Mouse (Mus musculus) MN1 (cell line): ENCODE results near the gene Sirt4.
"Not testable (repeated sequence)": the region's sequence is repeated elsewhere in the genome, so short reads cannot be mapped to it uniquely, and the experiment has no call there.

ENCODE experiments used
- DNase-seq: peaks from one replicate; pipeline ENCODE4 v3.0.0-alpha.2; 2016; ENCODE audit warnings: low spot score

The Sirt4 gene

DNA sequence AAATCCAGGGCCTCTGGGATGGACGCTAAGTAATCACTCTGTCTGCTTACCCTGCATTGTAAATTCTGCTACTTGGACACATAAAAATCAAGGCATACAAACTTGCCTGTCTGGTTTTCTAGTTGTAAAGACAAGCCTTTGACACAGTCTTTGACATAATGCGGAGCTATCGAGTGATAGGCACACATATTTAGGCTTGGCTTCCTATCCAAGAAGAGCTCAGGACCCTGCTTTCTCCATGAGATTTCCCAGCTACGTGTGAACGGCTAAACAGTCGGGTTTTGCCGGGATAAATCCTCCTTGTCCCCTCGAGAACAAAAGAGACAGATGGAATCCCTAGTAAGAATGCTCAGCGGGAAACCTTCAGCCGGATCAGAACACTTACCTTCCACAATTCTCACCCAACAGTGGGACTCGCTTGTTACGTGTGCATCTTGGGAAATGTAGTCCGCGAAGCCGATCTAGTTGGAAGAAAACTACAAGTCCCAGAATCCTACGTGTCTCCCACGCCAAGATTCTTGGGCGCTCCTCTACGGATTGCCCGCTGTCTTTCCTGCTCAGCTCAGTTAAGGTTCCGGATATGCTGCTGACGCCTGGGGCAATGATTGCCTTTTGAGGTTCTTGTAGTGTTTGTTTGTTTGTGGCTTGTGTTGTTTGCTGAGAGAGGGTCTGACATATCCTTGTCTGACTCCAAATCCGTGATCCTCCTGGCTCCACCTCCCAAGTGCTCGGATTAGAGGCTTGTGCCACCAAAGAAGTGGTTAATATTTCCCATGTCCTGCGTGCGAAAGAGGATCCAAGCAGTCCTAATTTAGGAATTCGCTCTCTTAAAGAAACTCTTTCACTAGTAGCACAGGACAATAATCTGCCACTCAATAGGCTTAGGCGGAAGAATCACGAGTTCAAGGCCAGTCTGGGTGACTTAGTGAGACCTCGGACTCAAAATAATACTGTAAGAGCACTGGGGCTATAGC is at the start of gene Sirt4:
Gene Sirt4 (minus strand): TSS at position 779 of the 974 bp plus-strand sequence.
- peak; percentile 97 for DNase-seq

- peak; percentile 72 for DNase-seq
Measured at GRCm38 (mm10) chr5:115531671-115532270, 47.2 kb upstream of the Sirt4 start.

DNA sequence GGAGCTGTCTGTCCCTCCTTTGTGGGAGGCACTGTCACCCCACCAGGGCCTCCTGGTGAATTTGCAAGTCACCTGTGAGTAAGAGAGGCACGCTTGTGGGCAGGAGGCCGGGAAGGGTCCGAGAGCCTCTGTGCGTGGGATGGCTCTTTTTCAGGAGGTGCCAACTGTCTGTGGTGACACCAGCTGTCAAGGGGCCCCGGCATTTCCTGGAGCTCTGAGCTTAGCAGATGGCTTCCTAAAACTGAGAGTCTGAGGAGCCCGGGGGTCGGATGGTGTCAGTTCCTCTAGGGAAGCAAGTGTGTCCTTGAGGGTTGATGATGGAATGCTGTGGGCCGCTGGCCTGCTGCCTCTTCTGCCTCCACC is 45.9 kb upstream of the Sirt4 start:
- DNase-seq: no peak

GRCm38 (mm10) chr5:115529742-115530446 is 45.4 kb upstream of the Sirt4 start:
- no peak for DNase-seq

GRCm38 (mm10) chr5:115529364-115529741 is 44.8 kb upstream of the Sirt4 start:
- no peak for DNase-seq

DNA sequence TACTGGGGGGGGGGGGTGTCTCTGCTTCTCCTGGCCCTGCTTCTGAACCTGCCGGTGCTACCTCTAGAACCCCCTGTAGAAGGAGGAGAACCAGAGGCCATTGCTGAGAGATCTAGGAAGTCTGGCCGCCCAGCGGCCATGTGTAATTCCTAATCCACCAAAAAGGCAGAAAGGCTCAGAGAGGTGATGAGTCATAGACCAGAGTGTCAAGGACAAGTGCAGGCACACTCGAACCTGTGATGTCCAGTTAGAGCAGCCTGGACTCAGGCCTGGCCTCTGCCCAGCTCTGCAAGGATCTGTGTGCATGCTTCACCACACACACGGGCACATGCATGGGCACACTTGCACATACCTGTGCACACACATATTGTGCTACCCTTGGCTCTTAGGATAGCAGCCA is 43.6 kb upstream of the Sirt4 start:
- no peak for DNase-seq

GRCm38 (mm10) chr5:115526456-115527202 is 42.1 kb upstream of the Sirt4 start:
- no peak for DNase-seq

DNA sequence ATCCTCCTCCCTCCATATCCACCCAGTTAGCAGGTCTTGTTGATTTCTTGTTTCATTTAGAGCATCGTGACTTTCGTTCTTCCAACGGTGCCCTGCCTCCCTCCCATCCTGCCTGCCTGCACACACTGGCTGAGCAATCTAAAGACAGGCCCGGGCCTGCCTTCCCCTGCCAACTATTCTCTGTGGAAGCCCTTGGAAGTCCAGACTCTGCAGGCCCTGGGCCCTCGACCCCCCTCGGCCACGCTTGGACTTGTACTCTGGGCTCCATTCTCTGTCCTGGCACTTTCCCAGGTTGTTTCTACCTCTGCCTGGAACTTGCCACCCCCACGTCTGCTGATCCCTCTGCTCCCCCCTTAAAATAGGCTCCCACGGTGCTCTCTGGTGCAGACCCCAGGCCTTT is 41.4 kb upstream of the Sirt4 start:
- no peak for DNase-seq

DNA sequence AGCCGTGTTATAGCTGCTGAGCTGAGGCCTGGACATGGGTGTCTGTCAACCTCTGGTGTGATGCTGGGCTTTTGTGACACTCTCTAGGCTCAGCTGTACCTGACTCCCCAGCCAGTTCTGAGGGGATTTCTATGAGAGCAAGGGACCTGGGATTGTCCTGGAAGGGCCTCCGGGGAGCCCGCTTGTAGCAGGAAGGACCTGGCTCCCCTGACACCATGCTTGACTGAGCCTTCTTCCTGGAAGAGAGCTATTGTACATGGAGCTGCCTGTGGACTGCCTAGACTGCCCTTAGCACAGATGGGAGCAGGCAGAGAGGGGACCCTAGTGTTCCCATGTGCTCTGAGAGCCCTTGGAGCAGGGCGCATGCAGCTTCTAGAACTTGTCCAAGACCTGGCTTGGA is 40.9 kb upstream of the Sirt4 start:
- no peak for DNase-seq

GRCm38 (mm10) chr5:115524471-115524870 is 39.9 kb upstream of the Sirt4 start:
- no peak for DNase-seq

DNA sequence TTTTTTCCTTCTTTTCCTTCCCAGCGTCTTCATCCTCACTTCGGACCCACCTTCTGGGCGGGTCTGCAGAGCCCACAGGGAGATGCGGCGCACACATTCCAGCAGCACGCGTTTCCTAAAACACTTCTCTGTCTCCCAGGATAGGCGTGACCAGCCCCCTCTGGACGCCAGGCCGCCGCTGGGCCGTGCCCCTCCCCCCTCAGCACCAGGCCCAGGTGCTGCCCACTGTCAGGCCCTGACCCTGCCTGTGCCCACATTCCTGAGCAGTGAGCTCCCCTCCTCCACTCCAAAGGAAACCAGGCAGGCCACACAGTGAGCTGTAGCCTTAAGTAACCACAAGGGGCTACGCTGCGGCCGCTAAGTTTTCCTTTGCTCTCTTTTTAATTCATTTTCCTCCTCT is 39.4 kb upstream of the Sirt4 start:
- DNase-seq: no peak

DNA sequence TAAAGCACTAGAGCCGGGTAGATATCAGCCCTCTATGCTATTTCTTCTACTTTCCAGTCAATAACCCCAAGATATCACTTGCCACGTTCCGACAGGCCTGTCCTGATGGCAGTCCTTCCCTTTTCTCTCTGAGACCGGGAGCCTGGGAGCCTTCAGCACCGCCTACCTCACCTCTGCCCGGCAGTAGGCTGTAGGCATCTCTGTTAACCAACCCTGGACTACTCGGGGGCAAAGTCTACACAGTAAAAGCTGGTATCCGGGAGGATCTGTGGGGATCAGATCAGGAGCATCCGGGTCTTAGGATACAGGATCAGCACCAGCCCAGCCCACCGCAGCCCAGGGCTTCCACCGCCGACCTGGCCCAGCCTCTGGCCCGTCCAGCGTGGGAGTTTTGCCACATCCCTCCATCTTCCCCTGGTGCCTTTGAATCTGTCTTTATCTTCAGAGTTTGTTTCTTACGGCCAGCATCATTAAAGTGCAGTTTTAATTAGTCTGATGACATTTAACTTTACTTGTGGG is 38.5 kb upstream of the Sirt4 start:
- no peak for DNase-seq

GRCm38 (mm10) chr5:115522531-115522930 is 38.0 kb upstream of the Sirt4 start:
- DNase-seq: no peak

DNA sequence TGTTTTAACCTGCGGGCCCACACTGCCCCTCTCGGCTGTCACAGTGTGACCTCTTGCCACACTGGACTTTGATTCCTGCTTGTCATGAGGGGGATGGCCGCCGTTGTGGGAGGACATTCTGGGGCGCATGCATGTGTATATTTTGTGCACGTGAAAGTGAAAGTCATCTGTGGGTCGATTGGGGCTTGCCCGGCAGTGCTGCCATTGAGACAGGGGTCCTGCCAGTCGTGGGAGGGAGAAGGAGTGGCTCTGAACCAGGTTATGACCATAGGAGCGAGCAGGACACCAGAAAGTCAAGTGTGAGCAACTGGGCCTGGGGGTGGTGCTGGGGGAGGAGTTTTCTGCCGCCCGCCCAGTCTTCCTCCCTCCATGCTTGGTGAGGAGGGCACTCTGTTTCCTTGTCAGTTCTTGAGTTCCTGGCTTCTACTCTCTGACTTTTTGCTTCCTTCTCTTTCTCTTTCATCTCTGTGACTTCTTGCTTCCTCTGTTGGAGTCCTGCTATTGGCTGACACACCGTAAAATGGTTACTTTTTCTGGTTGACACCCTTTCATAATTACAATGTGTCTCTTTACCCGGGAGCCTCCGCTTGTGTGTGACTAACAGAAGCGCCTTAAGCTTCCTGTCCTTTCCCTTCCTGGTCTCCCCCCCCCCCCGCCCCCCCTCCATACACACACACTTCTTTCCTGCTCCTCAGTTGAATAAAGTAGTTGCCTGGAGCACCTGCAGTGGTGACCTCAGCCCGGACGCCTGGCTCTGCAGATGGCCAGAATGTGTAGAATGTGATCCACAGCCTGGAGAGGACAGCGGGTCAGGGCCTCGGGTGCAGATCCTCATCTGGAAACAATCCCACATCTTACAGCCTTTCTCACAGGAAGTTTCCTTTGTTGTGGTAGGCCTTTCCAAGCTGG is 37.3 kb upstream of the Sirt4 start:
- DNase-seq: no peak

DNA sequence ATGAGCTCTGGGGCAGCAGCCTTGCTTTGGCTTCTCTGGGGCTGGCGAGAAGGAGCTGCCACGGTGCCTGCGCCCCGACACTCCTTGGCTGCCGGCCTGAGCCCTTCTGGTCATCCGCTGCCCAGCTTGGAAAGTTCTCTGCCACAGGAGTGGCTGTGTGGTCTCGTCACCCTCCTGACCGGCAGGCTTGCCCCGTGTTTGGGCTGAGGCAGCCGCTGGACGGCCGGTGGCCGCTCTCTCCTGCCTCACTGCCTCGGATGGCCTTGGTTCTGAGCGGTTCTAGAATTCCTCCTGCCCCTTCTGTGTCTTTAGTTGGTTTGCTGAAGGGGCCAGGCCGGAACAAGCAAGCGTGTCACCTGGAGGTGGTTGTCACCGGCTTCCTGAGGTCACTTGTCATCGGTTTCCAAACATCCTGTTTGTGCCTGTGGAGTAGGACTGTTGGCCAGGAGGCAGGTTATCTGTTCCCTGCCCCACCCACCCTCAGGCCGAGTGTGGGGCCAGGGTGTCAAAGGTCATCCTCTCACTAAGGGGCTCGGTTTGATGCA is 35.9 kb upstream of the Sirt4 start:
- DNase-seq: no peak

DNA sequence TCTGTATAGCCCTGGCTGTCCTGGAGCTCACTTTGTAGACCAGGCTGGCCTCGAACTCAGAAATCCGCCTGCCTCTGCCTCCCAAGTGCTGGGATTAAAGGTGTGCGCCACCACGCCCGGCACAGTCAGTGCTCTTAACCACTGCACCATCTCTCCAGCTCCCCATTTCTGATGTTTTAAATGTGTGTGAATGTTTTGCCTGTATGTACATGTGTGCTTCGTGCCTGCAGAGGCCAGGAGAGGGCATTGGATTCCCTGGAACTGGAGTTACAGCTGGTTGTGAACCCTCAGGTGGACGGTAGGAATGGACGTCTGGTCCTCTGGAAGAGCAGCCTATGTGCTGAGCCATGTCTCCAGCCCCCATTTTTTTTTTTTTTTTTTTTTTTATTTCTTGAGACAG is 33.7 kb upstream of the Sirt4 start:
- DNase-seq: not testable (repeated sequence)

DNA sequence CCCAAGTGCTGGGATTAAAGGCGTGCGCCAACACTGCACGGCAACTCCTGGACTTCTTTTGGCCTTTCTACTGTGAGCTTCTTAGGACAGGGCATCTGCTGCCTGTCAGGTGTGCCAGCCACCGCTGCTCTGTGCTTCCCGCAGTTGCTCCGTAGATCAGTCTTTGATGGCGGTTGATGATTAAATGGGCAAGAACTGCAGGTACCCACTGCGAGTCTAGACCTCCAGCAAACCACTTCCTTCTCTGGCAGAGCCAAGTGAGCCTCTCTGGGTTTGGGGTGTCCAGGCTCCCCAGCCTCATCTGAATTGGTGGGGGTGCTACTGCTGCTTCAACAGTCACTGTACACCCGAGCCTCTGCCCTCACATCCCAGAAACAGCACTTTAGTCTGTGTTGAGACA is 33.0 kb upstream of the Sirt4 start:
- DNase-seq: no peak

- DNase-seq: no peak
Measured at GRCm38 (mm10) chr5:115516908-115517307, 32.4 kb upstream of the Sirt4 start.

GRCm38 (mm10) chr5:115516081-115516907 is 31.8 kb upstream of the Sirt4 start:
- DNase-seq: no peak
